Mouse (Mus musculus) liver, embryonic 16.5 days (tissue): Measurements from ENCODE around the gene Prkacb. TPM values are rescaled to one million over a fixed set of nuclear protein-coding genes. Genes with fewer than 3 reads are reported as not detected.
"Not testable (repeated sequence)": the region's sequence is repeated elsewhere in the genome, so short reads cannot be mapped to it uniquely, and the experiment has no call there.

Source experiments
- ATAC-seq: fragments of 200-750 bp; cut with Nextera tagmentation; 2 replicates; pipeline ENCODE4 v1.8.0; 2017; ENCODE audit warnings: low read depth, mild to moderate bottlenecking, moderate number of reproducible peaks, moderate library complexity
- H3K27ac ChIP-seq: fragments of 300-500 bp; sonication (generic); 2 replicates; pipeline ENCODE4 v1.5.1; 2014; ENCODE audit warnings: mild to moderate bottlenecking, low read length
- H3K27me3 ChIP-seq: fragments of 300-500 bp; sonication (generic); 2 replicates; pipeline ENCODE4 v1.6.1; 2014; ENCODE audit warnings: low read depth, low read length, mixed read lengths; ENCODE audit not compliant: control insufficient read depth, insufficient read depth
- H3K36me3 ChIP-seq: fragments of 300-500 bp; sonication (generic); 2 replicates; pipeline ENCODE4 v1.6.1; 2014; ENCODE audit warnings: mild to moderate bottlenecking; ENCODE audit not compliant: control insufficient read depth, insufficient read depth
- H3K4me1 ChIP-seq: fragments of 300-500 bp; sonication (generic); 2 replicates; pipeline ENCODE4 v1.6.1; 2014; ENCODE audit warnings: low read depth, low read length, mixed read lengths; ENCODE audit not compliant: control insufficient read depth
- H3K4me2 ChIP-seq: fragments of 300-500 bp; sonication (generic); 2 replicates; pipeline ENCODE4 v1.6.1; 2014; ENCODE audit warnings: low read depth, low read length, mixed read lengths
- H3K4me3 ChIP-seq: fragments of 300-500 bp; sonication (generic); 2 replicates; pipeline ENCODE4 v1.5.1; 2014; ENCODE audit warnings: low read depth, mild to moderate bottlenecking, low read length
- H3K9ac ChIP-seq: fragments of 300-500 bp; sonication (generic); 2 replicates; pipeline ENCODE4 v1.6.1; 2014; ENCODE audit warnings: low read depth, low read length
- H3K9me3 ChIP-seq: fragments of 300-500 bp; sonication (generic); replicated peaks from 2 replicates; pipeline ENCODE4 v1.6.1; 2016; ENCODE audit warnings: low read length; ENCODE audit not compliant: control insufficient read depth
- WGBS: fragments of 180-500 bp; shearing (Covaris S2); extraction: QIAGEN DNeasy Blood & Tissue Kit; methylation state at CpG from one replicate; pipeline ENCODE4 v1.1.7; 2014; ENCODE audit not compliant: insufficient replicate concordance; 5-methylcytosine and 5-hydroxymethylcytosine counted together
- polyA plus RNA-seq: library from polyadenylated mRNA; unstranded; fragments of >200 nt; fragmentation: Nextera tagmentation; extraction: Ambion mirVana; gene quantifications from 2 replicates; pipeline ENCODE4 v1.2.1, GENCODE M21; 2015

The Prkacb gene
- polyA plus RNA-seq, 1 experiment from 2014 or later, result 12.6 TPM

DNA sequence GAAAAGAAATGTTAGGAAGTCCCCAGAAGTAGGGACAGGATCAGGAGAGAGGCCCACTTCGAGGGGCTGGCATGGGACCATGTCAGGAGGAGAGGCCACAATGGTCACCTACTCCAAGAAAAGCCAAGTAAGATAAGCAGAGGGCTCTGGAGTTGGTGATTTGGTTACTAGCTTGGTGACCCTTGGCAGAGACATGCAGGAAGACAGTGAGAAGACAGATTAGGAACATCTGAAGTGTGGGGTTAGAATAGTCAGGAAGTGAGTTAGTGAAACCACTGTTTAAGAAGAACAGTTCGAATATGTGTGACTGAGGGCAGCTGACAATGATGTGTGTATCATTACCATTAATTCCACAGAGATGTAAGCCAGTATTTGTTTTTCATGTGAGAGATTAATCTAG is 58.5 kb downstream of the Prkacb start:
- H3K4me3 ChIP-seq, result no peak overlapping the region

DNA sequence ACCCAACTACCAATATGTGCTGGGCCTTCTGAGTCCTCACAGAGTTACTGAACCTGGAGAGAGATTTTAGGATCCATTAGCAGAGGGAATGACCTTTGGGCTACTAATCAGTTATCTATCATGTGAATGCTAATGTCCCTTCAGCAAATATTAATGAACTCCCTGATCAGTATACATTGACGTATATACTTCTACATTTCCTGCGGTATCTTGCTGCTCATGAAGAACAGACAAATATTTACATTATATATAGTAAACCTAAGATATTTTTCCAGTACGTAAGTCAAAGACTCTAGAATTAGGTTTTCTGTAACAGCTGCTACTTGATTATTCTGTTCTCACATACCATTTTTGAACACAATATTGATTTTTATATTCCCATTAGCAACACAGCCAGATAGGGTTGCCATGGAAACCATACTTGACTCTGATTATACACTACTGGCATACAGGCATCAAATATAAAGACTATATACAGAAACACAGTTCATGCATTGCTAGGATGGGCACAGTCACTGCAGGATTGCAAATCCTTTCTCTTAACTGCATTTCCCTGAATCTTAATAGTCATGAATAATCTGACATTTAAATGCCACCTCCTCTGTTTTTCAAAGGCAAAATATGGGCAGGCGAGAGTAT is 71.1 kb downstream of the Prkacb start:
- Histone ChIP-seq H3K4me1 (no peaks in the 10 kb centered on the region; the same call in none of the 2 replicates), H3K9ac (no peak overlapping the region), H3K9me3 (no peaks in the 10 kb centered on the region), H3K4me2 (no peak overlapping the region), H3K4me3 (no peak overlapping the region), H3K27me3 (no peaks in the 10 kb centered on the region), H3K36me3 (peaks cover 3% of the 10 kb centered on the region; the same call in 1 of the 2 replicates), H3K27ac (no peak overlapping the region)
- ATAC-seq, result no peak
- 80% methylated on average over 4 of the region's 4 CpGs for WGBS

More for the DNA sequence above, 58.5 kb downstream of the Prkacb start:
- no peak overlapping the region for H3K4me2 ChIP-seq
- WGBS, result 24% methylated on average over 2 of the region's 2 CpGs
- H3K9ac ChIP-seq, result no peak overlapping the region
- H3K36me3 ChIP-seq, result no peaks in the 10 kb centered on the region
- no peak for ATAC-seq
- no peaks in the 10 kb centered on the region for H3K4me1 ChIP-seq
- H3K27ac ChIP-seq, result no peak overlapping the region
- H3K9me3 ChIP-seq, result no peaks in the 10 kb centered on the region
- H3K27me3 ChIP-seq, result no peaks in the 10 kb centered on the region

DNA sequence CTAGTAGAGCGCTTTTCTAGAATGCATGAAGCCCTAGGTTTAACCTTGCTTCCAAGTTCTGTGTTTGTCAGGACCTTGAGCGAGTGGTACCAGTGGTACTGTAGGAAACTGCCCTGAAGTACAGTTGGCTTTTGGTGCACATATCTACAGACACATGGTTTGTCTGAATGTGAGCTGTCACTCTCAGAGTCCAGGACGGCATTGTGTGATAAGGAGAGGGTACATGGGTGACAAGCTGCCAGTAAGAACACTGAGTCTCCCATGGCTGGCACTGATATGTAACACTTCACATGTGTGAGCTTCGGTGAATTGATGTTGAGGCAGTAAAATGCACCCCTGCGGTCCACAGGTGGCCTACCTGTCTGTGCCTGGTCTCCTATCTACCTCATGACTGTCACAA is 71.6 kb downstream of the Prkacb start:
- WGBS, result 49% methylated on average over 5 of the region's 5 CpGs

DNA sequence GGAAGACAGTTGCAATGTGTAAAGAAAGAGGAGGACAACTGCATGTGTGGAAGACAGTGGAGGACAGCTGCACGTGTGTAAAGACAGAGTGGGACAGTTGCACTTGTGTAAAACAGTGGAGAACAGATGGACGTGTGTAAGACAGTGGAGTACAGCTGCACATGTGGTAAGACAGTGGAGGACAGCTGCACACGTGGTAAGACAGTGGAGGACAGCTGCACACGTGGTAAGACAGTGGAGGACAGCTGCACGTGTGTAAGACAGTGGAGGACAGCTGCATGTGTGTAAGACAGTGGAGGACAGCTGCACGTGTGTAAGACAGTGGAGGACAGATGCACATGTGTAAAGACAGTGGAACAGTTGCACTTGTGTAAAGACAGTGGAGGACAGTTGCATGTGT is 76.6 kb downstream of the Prkacb start:
- 59% methylated on average over 6 of the region's 6 CpGs for WGBS
- peaks cover 11% of the 10 kb centered on the region for H3K4me1 ChIP-seq
- H3K36me3 ChIP-seq, H3K9me3 ChIP-seq, H3K9ac ChIP-seq, H3K27ac ChIP-seq, ATAC-seq, H3K4me2 ChIP-seq, H3K4me3 ChIP-seq, H3K27me3 ChIP-seq: not testable (repeated sequence)

More for the DNA sequence above, 71.6 kb downstream of the Prkacb start:
- Histone ChIP-seq H3K9me3 (no peaks in the 10 kb centered on the region), H3K36me3 (peaks cover 3% of the 10 kb centered on the region; the same call in 1 of the 2 replicates), H3K4me1 (no peaks in the 10 kb centered on the region; the same call in none of the 2 replicates), H3K4me2 (no peak overlapping the region), H3K27ac (no peak overlapping the region), H3K4me3 (no peak overlapping the region), H3K9ac (no peak overlapping the region), H3K27me3 (no peaks in the 10 kb centered on the region)
- peak; percentile 86 for ATAC-seq

DNA sequence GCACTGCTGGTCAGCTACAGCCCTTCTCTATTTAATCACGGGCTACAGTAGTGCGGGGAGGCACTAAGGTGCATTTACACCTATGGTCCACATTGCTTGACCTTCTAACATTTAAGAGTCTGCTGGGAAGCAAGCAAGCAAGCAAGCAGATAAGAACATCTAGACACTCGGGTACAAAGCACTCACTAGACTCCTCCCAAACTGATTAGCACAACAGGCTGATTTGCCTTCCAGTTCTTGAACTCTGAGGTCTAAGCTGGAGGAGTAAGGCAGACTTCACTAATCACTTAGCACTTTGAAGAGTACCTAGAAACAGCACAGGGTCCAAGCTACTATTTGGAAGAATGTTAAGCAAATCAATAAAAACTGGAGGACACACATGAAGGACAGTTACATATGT is 77.1 kb downstream of the Prkacb start:
- Histone ChIP-seq H3K27ac (no peak overlapping the region; the same call in 1 of the 2 replicates), H3K9ac (no peak overlapping the region), H3K4me2 (no peak overlapping the region), H3K36me3 (no peaks in the 10 kb centered on the region), H3K4me1 (peaks cover 11% of the 10 kb centered on the region), H3K9me3 (no peaks in the 10 kb centered on the region), H3K27me3 (no peaks in the 10 kb centered on the region), H3K4me3 (no peak overlapping the region)
- 47% methylated on average over 3 of the region's 3 CpGs for WGBS
- peak; percentile 58; the same call in 1 of the 2 replicates for ATAC-seq

DNA sequence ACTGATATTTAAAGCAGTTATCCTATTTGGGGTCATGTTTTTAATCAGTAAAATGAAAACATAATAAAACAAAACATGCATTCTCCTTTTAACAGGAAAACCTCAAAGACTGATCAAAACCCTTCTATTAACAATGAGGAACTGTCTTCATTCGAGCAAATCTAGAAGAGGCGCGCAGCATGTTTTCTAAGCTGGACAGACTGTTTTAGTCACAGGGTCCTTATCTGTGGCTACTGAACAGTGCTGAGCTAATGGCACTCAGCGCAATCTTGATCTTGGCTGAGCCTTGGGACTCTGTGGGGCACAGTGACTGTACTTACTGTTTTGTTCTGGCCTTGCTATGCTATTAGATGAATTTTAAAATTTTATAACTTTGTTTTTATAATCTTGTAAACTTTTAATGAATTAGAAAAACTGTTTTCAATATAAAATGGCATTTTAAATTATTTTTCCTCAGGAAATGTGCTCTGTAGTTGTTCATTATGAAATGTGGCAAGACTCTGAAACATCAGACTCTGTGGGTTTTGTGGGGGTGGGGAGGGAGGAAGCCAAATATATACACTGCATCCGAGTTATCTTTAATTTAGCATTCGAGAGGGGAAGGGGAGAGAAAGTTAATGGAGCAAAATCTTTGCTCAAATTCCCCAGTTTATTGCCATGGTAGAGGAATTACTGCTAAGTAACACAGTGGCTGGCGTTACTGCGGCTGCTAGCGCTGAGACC is 77.7 kb downstream of the Prkacb start:
- no peaks in the 10 kb centered on the region for H3K9me3 ChIP-seq
- no peak overlapping the region; the same call in 1 of the 2 replicates for H3K27ac ChIP-seq

DNA sequence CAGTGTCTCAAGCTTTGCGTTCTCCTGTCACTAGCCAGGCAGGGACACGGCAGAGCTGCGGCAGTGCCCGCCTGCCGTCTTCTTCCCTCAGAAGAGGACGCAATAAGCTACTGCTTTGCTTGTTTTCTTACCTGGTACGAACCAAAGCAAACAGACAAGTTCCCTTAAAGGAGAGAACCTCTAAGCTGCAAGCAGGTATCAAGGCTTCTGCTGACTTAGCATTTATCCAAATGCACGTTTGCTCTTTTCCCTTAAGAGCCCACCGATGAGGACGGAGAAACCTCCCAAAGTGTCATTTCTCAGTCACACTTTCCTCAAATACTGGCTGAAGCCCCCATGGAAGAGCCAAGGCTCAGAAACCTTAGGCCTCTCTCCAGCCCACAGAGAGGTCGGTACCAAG is 81.3 kb downstream of the Prkacb start:
- Histone ChIP-seq H3K36me3 (no peaks in the 10 kb centered on the region), H3K4me2 (no peak overlapping the region), H3K27ac (no peak overlapping the region), H3K4me1 (peaks cover 11% of the 10 kb centered on the region), H3K27me3 (no peaks in the 10 kb centered on the region), H3K4me3 (no peak overlapping the region), H3K9ac (no peak overlapping the region), H3K9me3 (no peaks in the 10 kb centered on the region)
- 84% methylated on average over 11 of the region's 11 CpGs for WGBS
- no peak for ATAC-seq

More for the DNA sequence above, 77.7 kb downstream of the Prkacb start:
- Histone ChIP-seq H3K36me3 (no peaks in the 10 kb centered on the region), H3K27me3 (no peaks in the 10 kb centered on the region), H3K4me1 (peaks cover 11% of the 10 kb centered on the region), H3K4me2 (no peak overlapping the region), H3K4me3 (no peak overlapping the region), H3K9ac (no peak overlapping the region)
- peak; percentile 82 for ATAC-seq
- WGBS, result 39% methylated on average over 9 of the region's 9 CpGs

DNA sequence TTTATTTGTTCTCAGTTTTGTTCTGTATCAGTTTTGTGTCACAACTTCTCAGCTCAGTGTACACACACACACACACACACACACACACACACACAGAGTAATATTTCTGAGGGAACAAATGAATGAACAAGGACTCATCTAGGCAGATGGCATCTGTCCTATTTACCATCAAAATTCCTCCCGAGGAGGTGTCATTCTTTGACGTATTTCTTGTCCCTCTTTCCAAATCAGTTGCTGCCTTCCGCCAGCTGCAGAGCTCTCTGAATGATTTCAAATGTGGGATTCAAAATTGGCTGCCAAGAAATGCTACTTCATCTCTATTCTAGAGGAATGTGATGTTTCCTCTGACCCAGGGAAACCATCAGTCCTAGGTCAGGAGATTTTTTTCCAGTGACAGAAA is 89.8 kb downstream of the Prkacb start:
- H3K4me2 ChIP-seq, result no peak overlapping the region
- no peaks in the 10 kb centered on the region for H3K27me3 ChIP-seq
- WGBS, result 63% methylated on average over 3 of the region's 3 CpGs
- ATAC-seq, result no peak
- H3K9ac ChIP-seq, result no peak overlapping the region
- H3K4me1 ChIP-seq, result no peaks in the 10 kb centered on the region
- H3K27ac ChIP-seq, result no peak overlapping the region
- H3K9me3 ChIP-seq, result no peaks in the 10 kb centered on the region
- no peaks in the 10 kb centered on the region; the same call in 1 of the 2 replicates for H3K36me3 ChIP-seq
- H3K4me3 ChIP-seq, result no peak overlapping the region

DNA sequence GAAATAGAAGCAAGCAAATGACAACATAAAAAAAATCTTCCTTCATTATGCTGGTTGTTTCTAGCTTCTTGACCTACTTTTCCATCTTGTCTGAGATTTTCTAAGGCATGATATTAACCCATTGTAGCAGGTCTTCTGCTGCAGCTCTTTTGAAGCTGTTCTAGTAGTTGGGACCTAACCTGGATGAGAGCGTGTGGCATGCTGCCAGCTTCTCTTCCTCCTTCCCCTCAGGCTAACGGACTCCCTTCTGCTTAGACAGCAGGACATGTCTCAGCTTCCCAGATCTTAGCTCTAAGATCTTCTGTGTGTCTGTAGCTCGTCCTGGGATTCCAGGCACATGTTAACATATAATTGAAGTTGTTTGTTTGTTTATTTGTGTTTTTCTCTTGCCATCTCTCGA is 93.1 kb downstream of the Prkacb start:
- Histone ChIP-seq H3K9me3 (no peaks in the 10 kb centered on the region), H3K4me1 (no peaks in the 10 kb centered on the region), H3K27me3 (no peaks in the 10 kb centered on the region), H3K9ac (no peak overlapping the region), H3K36me3 (no peaks in the 10 kb centered on the region), H3K4me3 (no peak overlapping the region), H3K27ac (no peak overlapping the region), H3K4me2 (no peak overlapping the region)
- 52% methylated on average over 4 of the region's 4 CpGs for WGBS
- ATAC-seq, result no peak
